Mouse (Mus musculus): ENCODE results near the gene Tgfa.

Gene Tgfa

GRCm38 (mm10) chr6:86296126-86296525 is 101.1 kb downstream of the Tgfa start:
- DNase-seq (ENCODE audit: low spot score in 2 of 2): no peak

- DNase-seq (ENCODE audit: low spot score in 2 of 2): no peak
Observed at GRCm38 (mm10) chr6:86296938-86297337, 101.9 kb downstream of the Tgfa start.

- no peak for DNase-seq (ENCODE audit: low spot score in 2 of 2)
Observed at GRCm38 (mm10) chr6:86298961-86299360, 103.9 kb downstream of the Tgfa start.

DNA sequence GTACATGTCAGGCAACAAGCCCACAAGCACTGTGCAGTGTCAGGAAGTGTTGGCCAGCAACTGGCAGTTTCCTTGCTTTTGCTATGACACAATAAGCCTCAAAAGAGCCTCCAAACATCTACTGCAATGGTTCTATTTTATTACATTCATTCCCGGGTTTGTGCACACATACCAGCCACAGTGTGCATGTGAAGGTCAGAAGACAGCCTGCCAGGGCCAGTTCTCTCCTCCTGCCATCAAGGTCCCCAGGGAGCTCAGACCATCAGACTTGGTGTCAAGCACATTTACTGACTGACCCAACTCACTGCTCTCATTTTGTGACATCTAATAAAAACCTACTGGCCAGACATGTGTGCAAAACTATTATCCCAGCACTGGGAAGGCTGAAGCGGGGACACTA is 104.4 kb downstream of the Tgfa start:
- no peak for DNase-seq (ENCODE audit: low spot score in 2 of 2)

GRCm38 (mm10) chr6:86305680-86306079 is 110.7 kb downstream of the Tgfa start:
- no peak for DNase-seq (ENCODE audit: low spot score in 2 of 2)

GRCm38 (mm10) chr6:86314011-86314410 is 119.0 kb downstream of the Tgfa start:
- no peak for DNase-seq (ENCODE audit: low spot score in 2 of 2)

DNA sequence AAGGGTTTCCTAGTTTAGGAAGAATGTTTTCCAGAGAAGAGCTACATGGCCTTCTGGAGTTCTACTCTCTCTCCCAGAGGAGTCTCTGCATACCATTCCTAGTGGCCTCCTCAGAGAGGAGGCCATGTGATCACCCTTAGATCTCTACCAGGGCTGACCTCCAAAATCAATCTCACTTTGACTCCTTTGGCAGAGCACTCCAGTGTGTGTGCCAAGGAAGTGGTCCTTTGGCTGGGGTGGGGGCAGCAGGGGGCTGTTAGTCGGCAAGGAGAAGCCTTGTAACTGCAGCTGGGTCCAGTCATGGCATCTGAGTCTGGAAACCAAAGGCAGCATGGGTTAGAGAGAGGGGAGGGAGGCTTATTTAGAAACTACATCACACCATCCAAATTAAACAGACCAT is 122.0 kb downstream of the Tgfa start:
- no peak for DNase-seq (ENCODE audit: low spot score in 2 of 2)

DNA sequence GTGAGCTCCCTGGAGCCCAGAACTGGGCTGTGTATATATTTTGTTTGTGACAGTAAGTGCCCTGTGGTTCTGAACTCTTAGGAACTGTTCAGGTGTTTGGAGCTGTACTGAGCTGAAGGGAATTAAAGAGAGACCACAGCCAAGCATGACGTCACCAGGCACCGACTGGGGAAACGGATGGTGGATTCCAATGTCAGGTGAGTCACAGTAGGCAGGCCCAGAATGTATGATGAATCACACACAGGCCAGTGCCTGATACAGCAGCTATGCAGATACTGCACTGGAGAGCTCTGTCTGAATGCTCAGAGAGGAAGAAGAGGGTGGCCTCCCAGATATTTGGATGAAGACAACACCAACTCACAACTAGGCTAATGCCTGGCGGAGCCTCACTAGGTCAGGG is 123.8 kb downstream of the Tgfa start:
- peak; percentile 8 to 30 for DNase-seq (ENCODE audit: low spot score in 2 of 2)

DNA sequence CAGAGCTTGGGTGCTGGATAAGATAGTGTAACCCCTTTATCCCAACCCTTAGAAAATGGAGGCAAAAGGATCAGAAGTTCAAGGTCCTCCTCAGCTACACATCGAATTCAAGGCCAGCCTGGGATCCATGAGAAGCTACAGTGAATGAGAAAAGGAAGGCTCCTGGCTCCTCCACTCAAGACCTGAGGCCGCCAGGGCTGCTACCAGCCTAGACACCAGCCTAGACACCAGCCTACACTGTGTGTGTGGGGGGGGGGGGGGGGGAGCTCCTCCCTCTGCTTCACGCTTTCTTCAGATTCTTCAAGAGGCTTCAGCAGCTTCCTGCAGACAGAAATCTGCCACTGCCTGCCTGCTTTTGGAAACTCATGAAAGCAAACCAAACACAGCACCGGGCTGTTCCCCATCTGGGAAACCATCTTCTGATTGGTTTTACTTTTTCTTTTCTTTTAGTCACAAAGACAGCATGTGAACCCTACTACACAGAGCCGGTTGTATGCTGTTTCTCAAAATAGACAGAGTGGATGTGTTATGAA is 127.1 kb downstream of the Tgfa start:
- no peak for DNase-seq (ENCODE audit: low spot score in 2 of 2)

- no peak for DNase-seq (ENCODE audit: low spot score in 2 of 2)
Observed at GRCm38 (mm10) chr6:86322991-86323390, 128.0 kb downstream of the Tgfa start.

DNA sequence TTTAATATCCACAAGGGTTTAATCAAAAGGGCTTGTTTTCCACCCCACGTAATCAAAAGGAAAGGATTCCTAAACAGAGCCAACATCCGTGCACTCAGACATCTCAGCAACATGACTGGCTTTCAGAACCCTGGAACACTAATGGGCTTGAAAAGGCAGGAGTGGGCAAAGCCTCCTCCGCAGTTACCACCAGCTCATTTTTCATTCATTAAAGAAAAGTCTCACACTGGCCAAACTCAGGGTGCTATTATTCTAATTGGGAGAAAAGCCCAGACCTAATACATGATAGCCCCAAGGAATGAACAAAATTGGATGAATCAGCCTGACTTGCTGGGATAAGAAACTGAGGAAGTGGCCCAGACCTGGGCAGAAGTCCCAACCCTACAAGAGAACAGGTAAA is 129.4 kb downstream of the Tgfa start:
- DNase-seq (ENCODE audit: low spot score in 2 of 2): no peak
